Mouse (Mus musculus) intestine, postnatal 0 days (tissue): ENCODE measurements around the gene 2010111I01Rik. TPM values are rescaled to one million over a fixed set of nuclear protein-coding genes. Genes with fewer than 3 reads are reported as not detected.

Source experiments
- ATAC-seq: fragments of 200-750 bp; cut with Nextera tagmentation; 2 replicates; pipeline ENCODE4 v1.8.0; 2017; ENCODE audit warnings: mild to moderate bottlenecking, moderate TSS enrichment, moderate library complexity
- H3K27ac ChIP-seq: fragments of 300-500 bp; sonication (generic); 2 replicates; pipeline ENCODE4 v1.5.1; 2014; ENCODE audit warnings: mild to moderate bottlenecking, low read depth, low read length, moderate library complexity
- H3K27me3 ChIP-seq: fragments of 300-500 bp; sonication (generic); replicated peaks from 2 replicates; pipeline ENCODE4 v1.6.1; 2014; ENCODE audit warnings: low read length, mixed read lengths; ENCODE audit not compliant: control insufficient read depth, insufficient read depth
- H3K36me3 ChIP-seq: fragments of 300-500 bp; sonication (generic); 2 replicates; pipeline ENCODE4 v1.6.1; 2014; ENCODE audit warnings: mild to moderate bottlenecking, moderate library complexity; ENCODE audit not compliant: control insufficient read depth, insufficient read depth
- H3K4me1 ChIP-seq: fragments of 300-500 bp; sonication (generic); replicated peaks from 2 replicates; pipeline ENCODE4 v1.6.1; 2014; ENCODE audit warnings: antibody characterized with exemption, low read length, mixed read lengths; ENCODE audit not compliant: control insufficient read depth, insufficient read depth
- H3K4me2 ChIP-seq: fragments of 300-500 bp; sonication (generic); replicated peaks from 2 replicates; pipeline ENCODE4 v1.6.1; 2014; ENCODE audit warnings: low read depth, mild to moderate bottlenecking, moderate library complexity
- H3K4me3 ChIP-seq: fragments of 300-500 bp; sonication (generic); 2 replicates; pipeline ENCODE4 v1.5.1; 2014; ENCODE audit warnings: low read depth, low read length
- H3K9ac ChIP-seq: fragments of 300-500 bp; sonication (generic); 2 replicates; pipeline ENCODE4 v1.6.1; 2014; ENCODE audit warnings: mild to moderate bottlenecking, low read depth, low read length
- H3K9me3 ChIP-seq: fragments of 300-500 bp; sonication (generic); 2 replicates; pipeline ENCODE4 v1.6.1; 2016; ENCODE audit warnings: mixed run types; ENCODE audit not compliant: control insufficient read depth
- CTCF ChIP-seq: sonication (generic); IDR thresholded peaks from 2 replicates; pipeline ENCODE4 v1.5.1; 2016; ENCODE audit warnings: low read depth, mild to moderate bottlenecking, control low read depth, antibody characterized with exemption, moderate library complexity
- WGBS: fragments of 180-500 bp; shearing (Covaris S2); extraction: QIAGEN DNeasy Blood & Tissue Kit; methylation state at CpG from one replicate; pipeline ENCODE4 v1.1.7; 2014; 5-methylcytosine and 5-hydroxymethylcytosine counted together
- polyA plus RNA-seq: library from polyadenylated mRNA; unstranded; fragments of >200 nt; fragmentation: Nextera tagmentation; extraction: Ambion mirVana; gene quantifications from 2 replicates; pipeline ENCODE4 v1.2.1, GENCODE M21; 2015

2010111I01Rik gene
- polyA plus RNA-seq, 1 experiment from 2014 or later: 72.7 TPM

GRCm38 (mm10) chr13:63112043-63112597, 147.4 kb downstream of the 2010111I01Rik start:
- Histone ChIP-seq H3K9ac (no peak overlapping the region), H3K36me3 (no peaks in the 10 kb centered on the region), H3K4me2 (no peak overlapping the region), H3K27ac (peak overlapping the region; percentile 51), H3K27me3 (no peaks in the 10 kb centered on the region), H3K4me3 (no peak overlapping the region), H3K9me3 (no peaks in the 10 kb centered on the region), H3K4me1 (peaks cover 4% of the 10 kb centered on the region; the same call in 1 of the 2 replicates)
- WGBS: 36% methylated on average over 4 of the region's 4 CpGs
- ATAC-seq: peak; percentile 59
- TF ChIP-seq CTCF: no peak

DNA sequence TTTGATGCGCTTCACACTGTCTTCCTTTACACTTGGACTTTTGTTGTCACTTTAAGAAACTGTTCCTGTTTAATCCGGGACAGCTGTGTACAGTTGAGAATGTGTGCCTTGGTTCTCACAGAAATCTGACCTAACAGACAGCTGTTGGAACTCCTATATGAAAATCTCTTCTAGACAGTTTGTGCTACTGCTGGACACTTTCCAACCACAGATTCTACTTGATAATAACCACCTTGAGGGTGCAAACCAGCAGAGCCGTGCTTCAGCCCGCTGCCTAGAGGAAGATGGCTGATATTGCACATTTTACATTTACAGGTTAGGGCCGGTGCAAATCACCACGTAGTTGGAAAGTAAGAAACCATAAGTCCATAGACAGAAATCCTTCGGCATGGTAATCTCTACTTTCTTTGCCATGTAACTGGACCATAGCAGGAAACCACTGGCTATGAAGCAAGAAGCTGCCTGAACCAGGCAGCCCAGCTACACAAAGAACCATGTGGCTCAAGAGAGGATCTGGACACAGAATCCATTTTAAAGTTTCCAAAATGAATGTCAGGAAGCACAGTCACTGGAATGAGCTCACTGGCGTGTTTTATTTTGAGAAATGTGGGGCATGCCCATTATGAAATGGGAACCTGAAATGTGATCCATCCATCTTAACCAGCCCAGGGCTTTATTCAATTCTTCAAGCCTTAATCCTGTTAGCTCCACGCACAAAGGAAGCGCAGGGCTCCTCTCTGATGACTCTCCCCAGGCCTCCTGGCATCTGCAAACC, 148.1 kb downstream of the 2010111I01Rik start:
- Histone ChIP-seq H3K27me3 (no peaks in the 10 kb centered on the region), H3K36me3 (no peaks in the 10 kb centered on the region), H3K4me1 (peaks cover 4% of the 10 kb centered on the region; the same call in 1 of the 2 replicates), H3K9ac (no peak overlapping the region), H3K9me3 (no peaks in the 10 kb centered on the region), H3K4me2 (no peak overlapping the region), H3K27ac (peak overlapping the region; percentile 47), H3K4me3 (no peak overlapping the region)
- WGBS: 56% methylated on average over 10 of the region's 10 CpGs
- TF ChIP-seq CTCF: peak; percentile 41
- 0 out of 2 replicates have a peak, but pooled peaks have one; percentile 11 for ATAC-seq

DNA sequence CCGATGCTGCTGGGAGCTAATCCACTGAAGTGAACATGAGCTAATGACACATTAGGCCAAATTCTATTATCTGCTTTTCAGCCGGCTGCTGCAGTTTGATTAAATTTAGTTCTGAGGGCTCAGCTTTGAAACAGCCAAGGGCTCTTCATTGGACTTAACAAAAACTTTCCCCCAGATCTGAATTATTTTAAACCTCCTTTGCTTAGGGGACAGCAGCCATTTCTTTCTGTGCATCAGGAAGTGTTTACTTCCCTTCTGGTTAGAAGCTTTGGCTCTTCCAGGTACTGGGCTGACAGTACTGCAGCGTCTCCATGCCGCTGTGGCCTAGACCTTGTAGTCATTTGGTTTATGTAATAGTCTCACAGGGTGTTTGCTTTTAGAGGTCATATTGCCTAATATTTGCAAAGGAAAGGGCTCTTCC, 149.2 kb downstream of the 2010111I01Rik start:
- Histone ChIP-seq H3K27me3 (no peaks in the 10 kb centered on the region), H3K4me2 (no peak overlapping the region), H3K36me3 (no peaks in the 10 kb centered on the region), H3K9ac (no peak overlapping the region), H3K4me3 (no peak overlapping the region), H3K9me3 (no peaks in the 10 kb centered on the region), H3K27ac (no peak overlapping the region), H3K4me1 (peaks cover 4% of the 10 kb centered on the region; the same call in 1 of the 2 replicates)
- 68% methylated on average over 4 of the region's 4 CpGs for WGBS
- no peak for TF ChIP-seq CTCF
- ATAC-seq: no peak

- 72% methylated on average over 3 of the region's 3 CpGs for WGBS
Observed at GRCm38 (mm10) chr13:63115187-63115784, 150.6 kb downstream of the 2010111I01Rik start.

GRCm38 (mm10) chr13:63117495-63118184, 152.9 kb downstream of the 2010111I01Rik start:
- no peak overlapping the region for H3K9ac ChIP-seq
- H3K9me3 ChIP-seq: no peaks in the 10 kb centered on the region
- ATAC-seq: no peak
- H3K27me3 ChIP-seq: no peaks in the 10 kb centered on the region
- 71% methylated on average over 3 of the region's 3 CpGs for WGBS
- H3K36me3 ChIP-seq: no peaks in the 10 kb centered on the region
- H3K27ac ChIP-seq: no peak overlapping the region
- H3K4me2 ChIP-seq: no peak overlapping the region
- H3K4me3 ChIP-seq: no peak overlapping the region
- TF ChIP-seq CTCF: no peak
- H3K4me1 ChIP-seq: no peaks in the 10 kb centered on the region

More at GRCm38 (mm10) chr13:63115187-63115784, 150.6 kb downstream of the 2010111I01Rik start:
- no peaks in the 10 kb centered on the region for H3K9me3 ChIP-seq
- TF ChIP-seq CTCF: no peak
- no peak overlapping the region for H3K4me3 ChIP-seq
- no peak for ATAC-seq
- peaks cover 4% of the 10 kb centered on the region; the same call in 1 of the 2 replicates for H3K4me1 ChIP-seq
- no peaks in the 10 kb centered on the region for H3K36me3 ChIP-seq
- peak overlapping the region; percentile 21; the same call in 1 of the 2 replicates for H3K27ac ChIP-seq
- no peaks in the 10 kb centered on the region for H3K27me3 ChIP-seq
- H3K4me2 ChIP-seq: no peak overlapping the region
- H3K9ac ChIP-seq: no peak overlapping the region

DNA sequence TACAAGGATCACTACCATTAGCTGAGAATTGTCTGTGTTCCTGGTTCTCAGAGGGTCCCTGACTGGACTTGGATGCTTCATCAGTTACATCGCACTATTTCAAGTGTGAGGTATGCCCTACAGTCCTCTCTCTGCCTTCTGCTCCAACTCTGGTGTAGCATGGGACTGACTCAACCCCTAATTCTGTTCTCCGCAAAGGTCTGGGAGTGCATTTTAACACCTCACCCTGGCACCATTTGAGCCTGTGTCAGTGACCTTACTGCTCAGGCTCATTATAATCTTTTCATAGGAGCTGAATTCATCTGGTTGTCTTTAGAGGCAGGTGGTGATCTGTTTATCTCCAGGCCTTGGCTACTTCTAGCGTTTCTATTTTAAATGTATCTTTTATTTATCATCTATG, 154.0 kb downstream of the 2010111I01Rik start:
- no peak for ATAC-seq
- WGBS: 80% methylated on average over 3 of the region's 3 CpGs

More for the DNA sequence above, 154.0 kb downstream of the 2010111I01Rik start:
- H3K9ac ChIP-seq: no peak overlapping the region
- H3K4me1 ChIP-seq: no peaks in the 10 kb centered on the region
- H3K4me2 ChIP-seq: no peak overlapping the region
- no peak for TF ChIP-seq CTCF
- no peak overlapping the region for H3K27ac ChIP-seq
- no peaks in the 10 kb centered on the region for H3K9me3 ChIP-seq
- no peak overlapping the region for H3K4me3 ChIP-seq
- H3K27me3 ChIP-seq: no peaks in the 10 kb centered on the region
- H3K36me3 ChIP-seq: no peaks in the 10 kb centered on the region
